Mouse (Mus musculus) neural tube, embryonic 11.5 days (tissue): ENCODE measurements at regions not wholly inside any gene's neighbourhood (a gene's known extent, or its start where the extent isn't known, plus 50 kb on each side); places are given as distances from the start of the nearest gene placed in this dataset.

Source experiments
- ATAC-seq: fragments of 200-750 bp; cut with Nextera tagmentation; 2 replicates; pipeline ENCODE4 v1.8.0; 2017; ENCODE audit warnings: moderate number of reproducible peaks, mild to moderate bottlenecking, moderate TSS enrichment, moderate library complexity; ENCODE audit not compliant: insufficient read depth, low FRiP score, low TSS enrichment
- DNase-seq: peaks from one replicate; pipeline ENCODE4 v3.0.0-alpha.2; 2015; ENCODE audit warnings: low spot score
- H3K27ac ChIP-seq: fragments of 300-500 bp; sonication (generic); 2 replicates; pipeline ENCODE4 v1.5.1; 2014; ENCODE audit warnings: low read depth, mild to moderate bottlenecking, low read length
- H3K27me3 ChIP-seq: fragments of 300-500 bp; sonication (generic); 2 replicates; pipeline ENCODE4 v1.6.1; 2014; ENCODE audit warnings: mild to moderate bottlenecking, low read length, mixed read lengths; ENCODE audit not compliant: control insufficient read depth, insufficient read depth
- H3K36me3 ChIP-seq: fragments of 300-500 bp; sonication (generic); 2 replicates; pipeline ENCODE4 v1.6.1; 2014; ENCODE audit warnings: mild to moderate bottlenecking, low read length, moderate library complexity, mixed read lengths; ENCODE audit not compliant: control insufficient read depth, insufficient read depth
- H3K4me1 ChIP-seq: fragments of 300-500 bp; sonication (generic); 2 replicates; pipeline ENCODE4 v1.6.1; 2014; ENCODE audit warnings: low read length, mixed read lengths; ENCODE audit not compliant: control insufficient read depth, insufficient read depth
- H3K4me2 ChIP-seq: fragments of 300-500 bp; sonication (generic); 2 replicates; pipeline ENCODE4 v1.6.1; 2014; ENCODE audit warnings: low read depth, mild to moderate bottlenecking, moderate library complexity
- H3K4me3 ChIP-seq: fragments of 300-500 bp; sonication (generic); 2 replicates; pipeline ENCODE4 v1.5.1; 2014; ENCODE audit warnings: low read depth, low read length
- H3K9ac ChIP-seq: fragments of 300-500 bp; sonication (generic); 2 replicates; pipeline ENCODE4 v1.6.1; 2014; ENCODE audit warnings: mild to moderate bottlenecking, low read length
- H3K9me3 ChIP-seq: fragments of 300-500 bp; sonication (generic); 2 replicates; pipeline ENCODE4 v1.6.1; 2016; ENCODE audit warnings: low read length; ENCODE audit not compliant: control insufficient read depth
- WGBS: fragments of 180-500 bp; shearing (Covaris S2); extraction: QIAGEN DNeasy Blood & Tissue Kit; methylation state at CpG from one replicate; pipeline ENCODE4 v1.1.7; 2014; 5-methylcytosine and 5-hydroxymethylcytosine counted together

DNA sequence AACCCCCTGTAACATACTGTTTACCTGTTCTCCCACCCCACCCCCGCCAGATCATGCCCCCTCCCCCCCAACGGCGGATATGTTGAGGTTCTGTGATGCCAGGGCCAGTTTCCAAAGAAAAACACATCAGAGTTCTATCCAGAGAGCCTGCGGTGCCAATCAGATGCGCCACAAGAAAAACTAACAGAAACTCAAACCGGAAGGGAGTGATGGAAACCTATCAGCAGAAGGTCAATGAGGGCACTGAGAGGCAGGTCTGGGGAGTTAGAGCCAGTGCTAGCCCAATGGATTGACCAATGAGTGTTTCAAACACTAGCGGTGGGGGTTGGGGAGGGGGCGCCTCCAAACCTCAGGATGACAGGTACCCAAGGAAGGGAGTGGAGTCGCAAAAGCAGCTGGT is 132.7 kb upstream of the Dynlrb2 start:
- DNase-seq, result no peak
- Histone ChIP-seq H3K9ac (no peak overlapping the region), H3K9me3 (no peaks in the 10 kb centered on the region), H3K36me3 (no peaks in the 10 kb centered on the region), H3K27me3 (no peaks in the 10 kb centered on the region), H3K4me3 (no peak overlapping the region), H3K4me1 (no peaks in the 10 kb centered on the region), H3K27ac (no peak overlapping the region), H3K4me2 (no peak overlapping the region)
- 73% methylated on average over 9 of the region's 9 CpGs for WGBS
- no peak for ATAC-seq

GRCm38 (mm10) chr8:116367491-116367890 is 137.3 kb upstream of the Dynlrb2 start:
- Histone ChIP-seq H3K36me3 (no peaks in the 10 kb centered on the region), H3K9me3 (no peaks in the 10 kb centered on the region), H3K27me3 (no peaks in the 10 kb centered on the region), H3K27ac (no peak overlapping the region), H3K4me1 (no peaks in the 10 kb centered on the region), H3K4me2 (no peak overlapping the region), H3K4me3 (no peak overlapping the region), H3K9ac (no peak overlapping the region)
- WGBS, result 47% methylated on average over 6 of the region's 6 CpGs
- DNase-seq (no peak), ATAC-seq (no peak)

DNA sequence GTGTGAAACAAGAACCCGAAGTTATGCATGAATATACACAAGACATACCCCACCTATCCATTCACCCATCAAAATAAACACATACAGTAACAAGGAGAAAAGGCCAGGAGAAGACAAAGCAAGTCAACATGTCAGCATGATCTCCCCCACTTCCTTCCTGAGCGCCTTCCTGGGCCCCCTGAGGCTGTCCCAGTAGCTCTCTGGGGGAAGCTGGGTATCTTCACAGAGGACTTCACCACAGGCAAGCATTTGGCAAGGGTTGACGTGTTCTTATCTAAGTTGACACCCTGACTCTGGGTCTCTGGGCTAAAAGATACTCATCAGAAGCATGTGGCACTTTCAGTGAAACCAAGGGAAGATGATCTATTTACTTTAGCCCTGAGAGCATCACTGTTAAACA is 138.1 kb upstream of the Dynlrb2 start:
- WGBS, result 78% methylated on average over 3 of the region's 3 CpGs

DNA sequence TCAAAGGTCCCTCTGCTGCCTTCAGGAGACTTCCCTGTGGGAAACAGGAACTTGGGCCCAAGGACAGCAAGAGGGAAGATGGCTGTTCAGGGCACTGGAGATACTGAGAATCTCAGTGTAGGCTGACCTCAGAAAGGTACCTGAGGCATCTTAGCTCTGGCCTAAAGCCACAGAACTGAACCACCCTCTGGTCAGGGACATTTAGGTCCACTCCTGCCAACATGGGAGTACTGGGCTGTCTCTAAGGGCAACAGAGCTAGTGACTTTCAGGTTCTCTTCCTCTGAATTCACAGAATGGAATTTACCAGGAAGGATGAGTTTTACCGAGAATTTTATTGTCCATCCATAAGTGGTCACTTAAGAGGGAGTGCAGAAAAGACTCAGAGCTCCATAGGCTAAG is 140.0 kb upstream of the Dynlrb2 start:
- H3K4me2 ChIP-seq, result no peak overlapping the region
- DNase-seq, result no peak

More for the DNA sequence above, 138.1 kb upstream of the Dynlrb2 start:
- DNase-seq (no peak), ATAC-seq (no peak)
- no peaks in the 10 kb centered on the region for H3K27me3 ChIP-seq
- H3K36me3 ChIP-seq, result no peaks in the 10 kb centered on the region
- no peak overlapping the region for H3K4me2 ChIP-seq
- H3K27ac ChIP-seq, result no peak overlapping the region
- H3K4me1 ChIP-seq, result no peaks in the 10 kb centered on the region
- H3K9ac ChIP-seq, result no peak overlapping the region
- H3K4me3 ChIP-seq, result no peak overlapping the region
- no peaks in the 10 kb centered on the region for H3K9me3 ChIP-seq

DNA sequence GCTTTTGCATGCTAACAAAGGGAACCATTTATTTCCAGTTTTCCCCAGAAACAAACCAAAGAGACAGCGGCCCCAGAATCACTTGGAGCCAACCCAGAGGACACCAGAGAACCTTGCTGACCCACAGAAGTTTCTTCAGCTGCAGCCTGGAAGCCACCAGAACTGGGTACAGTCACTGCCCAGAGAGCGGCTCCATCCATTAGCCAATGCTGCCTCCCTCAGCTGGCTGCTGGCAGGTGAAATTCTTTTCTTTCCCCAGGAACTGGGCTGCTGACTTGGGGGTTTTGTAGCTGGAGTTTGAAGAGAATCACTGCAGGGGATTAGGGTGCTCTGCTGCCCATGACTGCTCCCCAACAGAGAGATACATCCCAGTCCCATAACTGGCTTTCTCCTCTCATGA is 140.6 kb upstream of the Dynlrb2 start:
- H3K4me3 ChIP-seq, result no peak overlapping the region
- H3K36me3 ChIP-seq, result no peaks in the 10 kb centered on the region
- no peak for DNase-seq
- H3K4me1 ChIP-seq, result no peaks in the 10 kb centered on the region
- no peak overlapping the region for H3K27ac ChIP-seq
- H3K27me3 ChIP-seq, result no peaks in the 10 kb centered on the region
- no peak overlapping the region for H3K4me2 ChIP-seq
- H3K9ac ChIP-seq, result no peak overlapping the region
- WGBS, result 64% methylated on average over 2 of the region's 2 CpGs
- ATAC-seq, result no peak
- H3K9me3 ChIP-seq, result no peaks in the 10 kb centered on the region

More for the DNA sequence above, 140.0 kb upstream of the Dynlrb2 start:
- no peaks in the 10 kb centered on the region for H3K9me3 ChIP-seq
- WGBS, result 70% methylated on average over 1 of the region's 1 CpGs
- no peaks in the 10 kb centered on the region for H3K4me1 ChIP-seq
- H3K27ac ChIP-seq, result no peak overlapping the region
- H3K9ac ChIP-seq, result no peak overlapping the region
- H3K36me3 ChIP-seq, result no peaks in the 10 kb centered on the region
- no peak overlapping the region for H3K4me3 ChIP-seq
- ATAC-seq, result no peak
- H3K27me3 ChIP-seq, result no peaks in the 10 kb centered on the region

DNA sequence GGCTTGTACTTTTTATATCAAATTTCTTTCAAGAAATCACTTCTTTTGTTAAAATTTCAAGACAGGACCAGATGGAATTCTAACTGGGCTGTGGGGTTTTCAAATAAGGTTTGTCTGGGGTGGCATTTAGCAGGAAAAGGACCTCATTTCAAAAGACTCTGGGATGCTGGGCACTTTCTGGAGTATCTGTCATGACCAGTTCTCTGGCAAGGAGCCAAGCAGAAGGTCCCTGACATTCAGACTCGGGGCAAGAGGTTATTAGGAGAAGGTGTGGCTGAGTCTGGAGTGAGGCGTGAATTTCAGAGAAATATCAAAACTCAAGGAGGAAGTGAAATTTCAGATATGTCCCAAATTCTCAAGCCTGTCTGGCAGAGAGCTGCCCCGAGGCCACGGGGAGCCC is 142.4 kb upstream of the Dynlrb2 start:
- no peak for ATAC-seq
- H3K9ac ChIP-seq, result no peak overlapping the region
- DNase-seq, result no peak
- no peaks in the 10 kb centered on the region for H3K4me1 ChIP-seq
- no peaks in the 10 kb centered on the region for H3K36me3 ChIP-seq
- 76% methylated on average over 4 of the region's 4 CpGs for WGBS
- H3K4me2 ChIP-seq, result no peak overlapping the region
- no peaks in the 10 kb centered on the region for H3K9me3 ChIP-seq
- no peaks in the 10 kb centered on the region for H3K27me3 ChIP-seq
- H3K27ac ChIP-seq, result no peak overlapping the region
- H3K4me3 ChIP-seq, result no peak overlapping the region

DNA sequence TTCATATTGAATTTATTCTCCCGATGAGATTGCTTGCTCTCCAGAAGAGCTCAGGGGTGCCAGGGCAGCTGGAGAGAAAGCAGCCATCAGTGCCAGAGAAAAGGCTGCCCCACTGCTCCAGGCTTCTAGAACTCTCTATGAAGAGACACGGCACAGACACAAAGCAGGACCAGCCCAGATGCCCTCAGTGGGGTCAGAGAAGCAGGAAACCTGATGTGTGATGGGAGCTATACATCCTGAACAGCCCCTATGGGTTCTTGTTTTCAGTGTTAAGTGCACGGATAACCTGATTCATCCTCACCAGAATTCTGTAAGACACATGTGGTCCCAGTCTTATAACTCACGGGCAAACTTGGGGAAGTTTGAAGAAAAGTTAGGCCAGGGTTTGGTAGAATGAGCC is 145.0 kb upstream of the Dynlrb2 start:
- Histone ChIP-seq H3K27ac (no peak overlapping the region), H3K4me3 (no peak overlapping the region), H3K9ac (no peak overlapping the region), H3K27me3 (no peaks in the 10 kb centered on the region), H3K9me3 (no peaks in the 10 kb centered on the region), H3K36me3 (no peaks in the 10 kb centered on the region), H3K4me1 (no peaks in the 10 kb centered on the region), H3K4me2 (no peak overlapping the region)
- 85% methylated on average over 4 of the region's 4 CpGs for WGBS
- DNase-seq (no peak), ATAC-seq (no peak)

- ATAC-seq, result no peak
- Histone ChIP-seq H3K27me3 (no peaks in the 10 kb centered on the region), H3K4me3 (no peak overlapping the region), H3K4me1 (no peaks in the 10 kb centered on the region), H3K36me3 (no peaks in the 10 kb centered on the region), H3K9me3 (no peaks in the 10 kb centered on the region), H3K4me2 (no peak overlapping the region), H3K27ac (no peak overlapping the region), H3K9ac (no peak overlapping the region)
- no peak for DNase-seq
- 78% methylated on average over 6 of the region's 6 CpGs for WGBS
Observed at GRCm38 (mm10) chr8:116354756-116355155, 150.0 kb upstream of the Dynlrb2 start.

DNA sequence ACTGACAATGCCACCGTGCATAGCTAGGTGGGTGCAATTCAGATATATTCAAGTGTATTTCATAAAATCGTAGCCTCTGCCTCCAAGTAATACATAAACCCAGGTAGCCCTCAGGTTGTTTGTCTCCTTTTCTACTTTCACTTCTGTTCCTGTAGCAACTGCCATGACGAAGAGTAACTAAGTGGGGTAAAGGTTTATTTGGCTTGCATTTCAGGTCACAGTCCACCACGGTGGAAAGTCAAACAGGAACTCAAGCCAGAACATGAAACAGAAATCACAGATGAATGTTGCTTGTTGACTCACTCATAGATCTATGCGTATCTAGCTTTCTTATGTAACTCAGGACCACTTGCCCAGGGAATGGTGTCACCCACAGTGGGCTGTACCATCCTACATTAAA is 150.9 kb upstream of the Dynlrb2 start:
- H3K4me3 ChIP-seq, result no peak overlapping the region
- 95% methylated on average over 5 of the region's 5 CpGs for WGBS
- no peaks in the 10 kb centered on the region for H3K4me1 ChIP-seq
- H3K36me3 ChIP-seq, result no peaks in the 10 kb centered on the region
- H3K27me3 ChIP-seq, result no peaks in the 10 kb centered on the region
- no peak for ATAC-seq
- no peak overlapping the region for H3K9ac ChIP-seq
- no peaks in the 10 kb centered on the region for H3K9me3 ChIP-seq
- DNase-seq, result no peak
- no peak overlapping the region for H3K27ac ChIP-seq
- H3K4me2 ChIP-seq, result no peak overlapping the region
